Mouse (Mus musculus) intestine, embryonic 16.5 days (tissue): ENCODE results near the gene Sgta. TPM values are rescaled to one million over a fixed set of nuclear protein-coding genes. Genes with fewer than 3 reads are reported as not detected.

Experiments
- ATAC-seq: fragments of 200-750 bp; cut with Nextera tagmentation; 2 replicates; pipeline ENCODE4 v1.8.0; 2017; ENCODE audit warnings: moderate TSS enrichment, moderate library complexity
- H3K27ac ChIP-seq: fragments of 300-500 bp; sonication (generic); 2 replicates; pipeline ENCODE4 v1.5.1; 2014; ENCODE audit warnings: mild to moderate bottlenecking, low read length
- H3K27me3 ChIP-seq: fragments of 300-500 bp; sonication (generic); replicated peaks from 2 replicates; pipeline ENCODE4 v1.6.1; 2014; ENCODE audit warnings: low read length, control low read depth, mixed read lengths; ENCODE audit not compliant: control insufficient read depth, insufficient read depth
- H3K36me3 ChIP-seq: fragments of 300-500 bp; sonication (generic); 2 replicates; pipeline ENCODE4 v1.6.1; 2014; ENCODE audit warnings: low read length, control low read depth; ENCODE audit not compliant: control insufficient read depth, insufficient read depth
- H3K4me1 ChIP-seq: fragments of 300-500 bp; sonication (generic); 2 replicates; pipeline ENCODE4 v1.6.1; 2014; ENCODE audit warnings: low read length, control low read depth, mixed read lengths; ENCODE audit not compliant: control insufficient read depth, insufficient read depth
- H3K4me2 ChIP-seq: fragments of 300-500 bp; sonication (generic); 2 replicates; pipeline ENCODE4 v1.6.1; 2014; ENCODE audit warnings: low read depth, low read length, control low read depth
- H3K4me3 ChIP-seq: fragments of 300-500 bp; sonication (generic); 2 replicates; pipeline ENCODE4 v1.5.1; 2014; ENCODE audit warnings: mild to moderate bottlenecking, low read length
- H3K9ac ChIP-seq: fragments of 300-500 bp; sonication (generic); 2 replicates; pipeline ENCODE4 v1.6.1; 2014; ENCODE audit warnings: low read depth, low read length
- H3K9me3 ChIP-seq: fragments of 300-500 bp; sonication (generic); 2 replicates; pipeline ENCODE4 v1.6.1; 2016; ENCODE audit warnings: low read length, control low read depth; ENCODE audit not compliant: control insufficient read depth
- WGBS: fragments of 180-500 bp; shearing (Covaris S2); extraction: QIAGEN DNeasy Blood & Tissue Kit; methylation state at CpG from one replicate; pipeline ENCODE4 v1.1.7; 2014; 5-methylcytosine and 5-hydroxymethylcytosine counted together
- polyA plus RNA-seq: library from polyadenylated mRNA; unstranded; fragments of >200 nt; fragmentation: Nextera tagmentation; extraction: Ambion mirVana; gene quantifications from 2 replicates; pipeline ENCODE4 v1.2.1, GENCODE M21; 2015

Gene Sgta
- polyA plus RNA-seq, 1 experiment from 2014 or later, result 204 TPM

- WGBS, result 89% methylated on average over 2 of the region's 2 CpGs
- Histone ChIP-seq H3K4me2 (no peak overlapping the region), H3K4me3 (no peak overlapping the region), H3K27ac (no peak overlapping the region), H3K9ac (no peak overlapping the region), H3K27me3 (no peaks in the 10 kb centered on the region), H3K4me1 (no peaks in the 10 kb centered on the region), H3K9me3 (no peaks in the 10 kb centered on the region), H3K36me3 (no peaks in the 10 kb centered on the region)
- no peak for ATAC-seq
Measured at GRCm38 (mm10) chr10:81015666-81016065, 44.3 kb downstream of the Sgta start.

- peak; percentile 97 for ATAC-seq
- Histone ChIP-seq H3K9ac (peak within 1 kb of the TSS; percentile 42), H3K9me3 (no peaks in the 10 kb centered on the region), H3K36me3 (no peaks in the 10 kb centered on the region), H3K27me3 (no peaks in the 10 kb centered on the region), H3K4me3 (peak within 1 kb of the TSS; percentile 47), H3K27ac (no peak within 1 kb of the TSS), H3K4me1 (no peaks in the 10 kb centered on the region), H3K4me2 (peak within 1 kb of the TSS; percentile 67)
- WGBS, result 9% methylated on average over 31 of the region's 31 CpGs
Measured at GRCm38 (mm10) chr10:81014393-81015384, 45.3 kb downstream of the Sgta start, which contains the start of gene Gng7. TSS of gene Gng7 (minus strand) at chr10:81014945.

- Histone ChIP-seq H3K9ac (no peak overlapping the region), H3K9me3 (no peaks in the 10 kb centered on the region), H3K27me3 (no peaks in the 10 kb centered on the region), H3K27ac (no peak overlapping the region), H3K4me3 (no peak overlapping the region), H3K4me2 (no peak overlapping the region), H3K36me3 (no peaks in the 10 kb centered on the region), H3K4me1 (no peaks in the 10 kb centered on the region)
- WGBS, result 70% methylated on average over 6 of the region's 6 CpGs
- no peak for ATAC-seq
Measured at GRCm38 (mm10) chr10:81010851-81011250, 49.1 kb downstream of the Sgta start.

- Histone ChIP-seq H3K4me3 (no peak overlapping the region), H3K4me1 (no peaks in the 10 kb centered on the region), H3K27ac (no peak overlapping the region), H3K9ac (no peak overlapping the region), H3K4me2 (no peak overlapping the region), H3K27me3 (no peaks in the 10 kb centered on the region), H3K36me3 (no peaks in the 10 kb centered on the region), H3K9me3 (no peaks in the 10 kb centered on the region)
- ATAC-seq, result 0 out of 2 replicates have a peak, but pooled peaks have one; percentile 55
- 31% methylated on average over 7 of the region's 7 CpGs for WGBS
Measured at GRCm38 (mm10) chr10:81007240-81007639, 52.7 kb downstream of the Sgta start.

GRCm38 (mm10) chr10:81006005-81006677 lies 53.8 kb downstream of the Sgta start:
- H3K4me2 ChIP-seq, result no peak overlapping the region
- WGBS, result 91% methylated on average over 7 of the region's 7 CpGs
- no peak overlapping the region for H3K4me3 ChIP-seq
- no peaks in the 10 kb centered on the region for H3K27me3 ChIP-seq
- no peak overlapping the region for H3K27ac ChIP-seq
- H3K36me3 ChIP-seq, result no peaks in the 10 kb centered on the region
- no peaks in the 10 kb centered on the region for H3K4me1 ChIP-seq
- no peak for ATAC-seq
- no peak overlapping the region for H3K9ac ChIP-seq
- H3K9me3 ChIP-seq, result no peaks in the 10 kb centered on the region

GRCm38 (mm10) chr10:81001161-81001560 lies 58.8 kb downstream of the Sgta start:
- Histone ChIP-seq H3K4me3 (no peak overlapping the region), H3K9me3 (no peaks in the 10 kb centered on the region), H3K4me2 (no peak overlapping the region), H3K36me3 (no peaks in the 10 kb centered on the region), H3K27me3 (peaks cover 9% of the 10 kb centered on the region; the same call in 1 of the 2 replicates), H3K9ac (no peak overlapping the region), H3K27ac (no peak overlapping the region), H3K4me1 (peaks cover 4% of the 10 kb centered on the region; the same call in 1 of the 2 replicates)
- no peak for ATAC-seq
- WGBS, result 53% methylated on average over 10 of the region's 10 CpGs

GRCm38 (mm10) chr10:81000197-81001062 lies 59.6 kb downstream of the Sgta start:
- Histone ChIP-seq H3K27me3 (peaks cover 9% of the 10 kb centered on the region; the same call in 1 of the 2 replicates), H3K9ac (no peak overlapping the region), H3K4me1 (peaks cover 4% of the 10 kb centered on the region; the same call in 1 of the 2 replicates), H3K27ac (no peak overlapping the region), H3K36me3 (no peaks in the 10 kb centered on the region), H3K4me3 (no peak overlapping the region), H3K4me2 (no peak overlapping the region), H3K9me3 (no peaks in the 10 kb centered on the region)
- WGBS, result 42% methylated on average over 28 of the region's 28 CpGs
- no peak for ATAC-seq

- H3K36me3 ChIP-seq, result no peaks in the 10 kb centered on the region
- H3K9me3 ChIP-seq, result no peaks in the 10 kb centered on the region
- WGBS, result 25% methylated on average over 37 of the region's 37 CpGs
- H3K4me3 ChIP-seq, result no peak overlapping the region
- peaks cover 6% of the 10 kb centered on the region for H3K4me1 ChIP-seq
- peak overlapping the region; percentile 22; the same call in 1 of the 2 replicates for H3K4me2 ChIP-seq
- no peak overlapping the region for H3K27ac ChIP-seq
- ATAC-seq, result peak; percentile 77
- H3K27me3 ChIP-seq, result peaks cover 10% of the 10 kb centered on the region; the same call in 1 of the 2 replicates
- H3K9ac ChIP-seq, result peak overlapping the region; percentile 29; the same call in 1 of the 2 replicates
Measured at GRCm38 (mm10) chr10:80999362-81000196, 60.4 kb downstream of the Sgta start.
